ENCODE assay signal across 14 mouse cellular contexts in genomic region chr2:137715891-137716290, GRCm38 (mm10).
DNase-seq lines count a peak whose midpoint lies in the region; ATAC-seq and TF ChIP-seq lines count a peak whose summit lies in the region.
"Had no signal": no experiment of that assay in that cellular context is flagged by ENCODE, and none has a peak within 500 bp of the region (broad histone marks: within the 10 kb centered on the region; RNA-seq: fewer than 3 reads in every experiment).

No protein-coding gene starts in this region.

- no peak for TF ChIP-seq EP300 in heart, adult 2 months (IDR thresholded peaks at IDR 0.05; ENCODE audit: insufficient read depth, low read depth, low read length)

- H3K4me1 ChIP-seq in hindbrain, embryonic 11.5 days (replicated peaks; ENCODE audit: control insufficient read depth, insufficient read depth, low read length) = no peaks in the 10 kb centered on the region
- H3K4me1 ChIP-seq in hindbrain, embryonic 12.5 days = no peaks in the 10 kb centered on the region
- H3K4me1 ChIP-seq in kidney, embryonic 15.5 days = peaks cover 9% of the 10 kb centered on the region; the same call in 1 of the 2 replicates
- no peaks in the 10 kb centered on the region for H3K4me1 ChIP-seq in heart, adult 2 months (ENCODE audit: control insufficient read depth, insufficient read depth, low read length)
- H3K4me1 ChIP-seq: liver, embryonic 15.5 days had no signal

- DNase-seq in hindbrain, embryonic 11.5 days (ENCODE audit: low spot score) = no peak
- DNase-seq in urinary bladder, postnatal 14 days (ENCODE audit: low spot score) = peak; percentile 52
- DNase-seq in urinary bladder, postnatal 4 days (ENCODE audit: low spot score in 2 of 2) = no peak
- DNase-seq in gastrocnemius, postnatal 4 days (ENCODE audit: low spot score in 2 of 2) = no peak
- DNase-seq in gastrocnemius, postnatal 10 days = no peak
- DNase-seq in heart, adult 2 months = no peak
- DNase-seq: cerebellum, adult 9-11 months; heart, adult 11 months had no signal

- 68% methylated on average over 2 of the region's 2 CpGs for WGBS in hindbrain, embryonic 11.5 days
- WGBS in hindbrain, embryonic 12.5 days = 74% methylated on average over 2 of the region's 2 CpGs
- 63% methylated on average over 2 of the region's 2 CpGs for WGBS in kidney, embryonic 15.5 days
- 84% methylated on average over 2 of the region's 2 CpGs for WGBS in heart, adult 2 months

- H3K4me3 ChIP-seq in hindbrain, embryonic 11.5 days (ENCODE audit: low read depth, low read length) = no peak overlapping the region
- no peak overlapping the region for H3K4me3 ChIP-seq in hindbrain, embryonic 12.5 days
- H3K4me3 ChIP-seq in kidney, embryonic 15.5 days (replicated peaks) = no peak overlapping the region
- no peak overlapping the region for H3K4me3 ChIP-seq in heart, adult 2 months
- H3K4me3 ChIP-seq: erythroblast, embryonic 14.5 days; liver, embryonic 15.5 days had no signal

- no peak for TF ChIP-seq CTCF in heart, adult 2 months (IDR thresholded peaks at IDR 0.05)

- peaks cover 8% of the 10 kb centered on the region; the same call in 1 of the 2 replicates for H3K27me3 ChIP-seq in hindbrain, embryonic 11.5 days (ENCODE audit: control insufficient read depth, insufficient read depth, low read length)
- H3K27me3 ChIP-seq in hindbrain, embryonic 12.5 days = peaks cover 34% of the 10 kb centered on the region
- no peaks in the 10 kb centered on the region for H3K27me3 ChIP-seq in kidney, embryonic 15.5 days
- H3K27me3 ChIP-seq in heart, adult 2 months (ENCODE audit: control insufficient read depth, insufficient read depth, low read length) = no peaks in the 10 kb centered on the region
- H3K27me3 ChIP-seq: liver, embryonic 15.5 days had no signal

- no peaks in the 10 kb centered on the region for H3K79me2 ChIP-seq in heart, adult 2 months (replicated peaks; ENCODE audit: control insufficient read depth, insufficient read depth, low read length)

- no peak overlapping the region for H3K4me2 ChIP-seq in hindbrain, embryonic 11.5 days (replicated peaks; ENCODE audit: low read depth, low read length)
- no peak overlapping the region for H3K4me2 ChIP-seq in hindbrain, embryonic 12.5 days (replicated peaks)
- no peak overlapping the region for H3K4me2 ChIP-seq in kidney, embryonic 15.5 days
- H3K4me2 ChIP-seq: liver, embryonic 15.5 days; midbrain, embryonic 11.5 days had no signal

- intact Hi-C loops in heart, adult 2 months (cut with DNase I) = no loop called here

- no peaks in the 10 kb centered on the region for H3K9me3 ChIP-seq in hindbrain, embryonic 11.5 days (ENCODE audit: control insufficient read depth, low read length)
- H3K9me3 ChIP-seq in hindbrain, embryonic 12.5 days (replicated peaks) = no peaks in the 10 kb centered on the region
- no peaks in the 10 kb centered on the region for H3K9me3 ChIP-seq in kidney, embryonic 15.5 days (replicated peaks)
- H3K9me3 ChIP-seq: liver, embryonic 15.5 days had no signal

- no peaks in the 10 kb centered on the region for H3K36me3 ChIP-seq in hindbrain, embryonic 11.5 days (ENCODE audit: control insufficient read depth, insufficient read depth, low read length)
- no peaks in the 10 kb centered on the region for H3K36me3 ChIP-seq in hindbrain, embryonic 12.5 days
- H3K36me3 ChIP-seq in kidney, embryonic 15.5 days = no peaks in the 10 kb centered on the region
- H3K36me3 ChIP-seq in heart, adult 2 months (ENCODE audit: control insufficient read depth, insufficient read depth, low read length) = no peaks in the 10 kb centered on the region
- H3K36me3 ChIP-seq: liver, embryonic 15.5 days had no signal

- no peak overlapping the region for H3K27ac ChIP-seq in hindbrain, embryonic 11.5 days (ENCODE audit: low read depth, low read length)
- no peak overlapping the region for H3K27ac ChIP-seq in hindbrain, embryonic 12.5 days
- H3K27ac ChIP-seq in kidney, embryonic 15.5 days = 0 out of 2 replicates have a peak overlapping the region, but pooled peaks have one; percentile 22
- no peak overlapping the region for H3K27ac ChIP-seq in heart, adult 2 months
- H3K27ac ChIP-seq: liver, embryonic 15.5 days had no signal

- H3K9ac ChIP-seq in hindbrain, embryonic 11.5 days (ENCODE audit: low read depth, low read length) = no peak overlapping the region
- no peak overlapping the region for H3K9ac ChIP-seq in hindbrain, embryonic 12.5 days
- H3K9ac ChIP-seq in kidney, embryonic 15.5 days = no peak overlapping the region
- H3K9ac ChIP-seq in heart, adult 2 months (ENCODE audit: low read depth, low read length) = no peak overlapping the region
- H3K9ac ChIP-seq: liver, embryonic 15.5 days had no signal

- no peak for TF ChIP-seq POLR2A in heart, adult 2 months (IDR thresholded peaks at IDR 0.05; ENCODE audit: insufficient read depth, low read depth, low read length)

- peak; percentile 35 for ATAC-seq in hindbrain, embryonic 11.5 days (ENCODE audit: low FRiP score)
- no peak for ATAC-seq in hindbrain, embryonic 12.5 days (ENCODE audit: low FRiP score)
- ATAC-seq in kidney, embryonic 15.5 days (replicated peaks; ENCODE audit: low FRiP score) = peak; percentile 90
- ATAC-seq: hindbrain, embryonic 16.5 days had no signal
